Mouse (Mus musculus): ENCODE measurements at regions not wholly inside any gene's neighbourhood (a gene's known extent, or its start where the extent isn't known, plus 50 kb on each side); places are given as distances from the start of the nearest gene placed in this dataset.

GRCm38 (mm10) chr16:30820761-30821160 is 221.2 kb downstream of the Fam43a start:
- Histone ChIP-seq H3K27me3 (ENCODE audit: insufficient read depth, low read length) (no peaks in the 10 kb centered on the region), H3K9me3 (ENCODE audit: low read length) (no peaks in the 10 kb centered on the region), H3K36me3 (replicated peaks; ENCODE audit: insufficient read depth, low read length) (no peaks in the 10 kb centered on the region), H3K27ac (ENCODE audit: low read depth) (peak overlapping the region; percentile 65), H3K9ac (replicated peaks) (no peak overlapping the region; the same call in 1 of the 2 replicates), H3K4me1 (ENCODE audit: insufficient read depth) (peaks cover 11% of the 10 kb centered on the region), H3K4me3 (ENCODE audit: low read depth, low read length) (0 out of 2 replicates have a peak overlapping the region, but pooled peaks have one; percentile 21), H3K4me2 (ENCODE audit: low read depth, low read length) (peak overlapping the region; percentile 58; the same call in 1 of the 2 replicates)
- WGBS (ENCODE audit: insufficient replicate concordance) = 67% methylated on average over 4 of the region's 4 CpGs
- no peak for DNase-seq
- TF ChIP-seq CTCF (IDR thresholded peaks at IDR 0.05; ENCODE audit: low read depth) (no peak), EP300 (IDR thresholded peaks at IDR 0.05; ENCODE audit: low read depth) (no peak)
- no peak for ATAC-seq

GRCm38 (mm10) chr16:30821191-30821910 is 221.8 kb downstream of the Fam43a start:
- DNase-seq = peak; percentile 60
- Histone ChIP-seq H3K27ac (ENCODE audit: low read depth) (peak overlapping the region; percentile 65), H3K4me3 (ENCODE audit: low read depth, low read length) (peak overlapping the region; percentile 21), H3K27me3 (ENCODE audit: insufficient read depth, low read length) (no peaks in the 10 kb centered on the region), H3K9me3 (ENCODE audit: low read length) (no peaks in the 10 kb centered on the region), H3K36me3 (replicated peaks; ENCODE audit: insufficient read depth, low read length) (no peaks in the 10 kb centered on the region), H3K9ac (replicated peaks) (no peak overlapping the region; the same call in 1 of the 2 replicates), H3K4me2 (ENCODE audit: low read depth, low read length) (peak overlapping the region; percentile 58), H3K4me1 (ENCODE audit: insufficient read depth) (peaks cover 14% of the 10 kb centered on the region)
- 10% methylated on average over 17 of the region's 17 CpGs for WGBS (ENCODE audit: insufficient replicate concordance)
- TF ChIP-seq CTCF (IDR thresholded peaks at IDR 0.05; ENCODE audit: low read depth) (no peak), EP300 (IDR thresholded peaks at IDR 0.05; ENCODE audit: low read depth) (no peak)
- peak; percentile 71 for ATAC-seq

- Histone ChIP-seq H3K9me3 (ENCODE audit: low read length) (no peaks in the 10 kb centered on the region), H3K4me3 (ENCODE audit: low read depth, low read length) (no peak overlapping the region), H3K4me2 (ENCODE audit: low read depth, low read length) (0 out of 2 replicates have a peak overlapping the region, but pooled peaks have one; percentile 58), H3K27ac (ENCODE audit: low read depth) (peak overlapping the region; percentile 65; the same call in 1 of the 2 replicates), H3K4me1 (ENCODE audit: insufficient read depth) (peaks cover 16% of the 10 kb centered on the region), H3K36me3 (replicated peaks; ENCODE audit: insufficient read depth, low read length) (no peaks in the 10 kb centered on the region), H3K27me3 (ENCODE audit: insufficient read depth, low read length) (no peaks in the 10 kb centered on the region), H3K9ac (replicated peaks) (no peak overlapping the region)
- TF ChIP-seq EP300 (IDR thresholded peaks at IDR 0.05; ENCODE audit: low read depth) (no peak), CTCF (IDR thresholded peaks at IDR 0.05; ENCODE audit: low read depth) (no peak)
- DNase-seq (no peak), ATAC-seq (no peak)
- WGBS (ENCODE audit: insufficient replicate concordance) = 66% methylated on average over 13 of the region's 13 CpGs
Observed at GRCm38 (mm10) chr16:30821911-30822578, 222.5 kb downstream of the Fam43a start.

DNA sequence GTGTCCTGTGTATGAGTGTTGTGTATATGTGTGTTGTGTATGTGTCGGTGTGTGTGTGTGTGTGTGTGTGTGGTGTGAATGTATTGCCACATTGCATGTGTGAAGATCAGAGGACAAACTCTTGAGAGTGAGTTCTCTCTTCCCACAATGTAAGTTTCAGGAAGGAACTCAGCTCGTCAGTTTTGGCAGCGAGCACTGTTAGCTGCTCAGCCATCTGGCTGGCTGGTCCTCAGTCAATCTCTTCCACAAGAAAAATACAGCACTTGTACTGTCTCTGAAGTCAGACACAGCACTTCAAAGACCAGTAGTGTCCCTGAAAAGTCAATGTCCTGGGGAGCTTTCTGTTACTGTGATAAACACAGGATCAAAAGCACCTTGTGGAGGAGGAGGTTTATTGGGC is 226.6 kb downstream of the Fam43a start:
- Histone ChIP-seq H3K27me3 (ENCODE audit: insufficient read depth, low read length) (no peaks in the 10 kb centered on the region), H3K9me3 (ENCODE audit: low read length) (no peaks in the 10 kb centered on the region), H3K9ac (replicated peaks) (no peak overlapping the region), H3K4me1 (ENCODE audit: insufficient read depth) (peaks cover 23% of the 10 kb centered on the region), H3K27ac (ENCODE audit: low read depth) (no peak overlapping the region), H3K36me3 (replicated peaks; ENCODE audit: insufficient read depth, low read length) (no peaks in the 10 kb centered on the region), H3K4me3 (ENCODE audit: low read depth, low read length) (no peak overlapping the region), H3K4me2 (ENCODE audit: low read depth, low read length) (no peak overlapping the region)
- DNase-seq (no peak), ATAC-seq (no peak)
- WGBS (ENCODE audit: insufficient replicate concordance) = 45% methylated on average over 3 of the region's 3 CpGs
- no peak for TF ChIP-seq CTCF (IDR thresholded peaks at IDR 0.05; ENCODE audit: low read depth)
- TF ChIP-seq EP300 (IDR thresholded peaks at IDR 0.05; ENCODE audit: low read depth) = no peak

GRCm38 (mm10) chr16:30827901-30828608 is 228.5 kb downstream of the Fam43a start:
- DNase-seq = peak; percentile 42

DNA sequence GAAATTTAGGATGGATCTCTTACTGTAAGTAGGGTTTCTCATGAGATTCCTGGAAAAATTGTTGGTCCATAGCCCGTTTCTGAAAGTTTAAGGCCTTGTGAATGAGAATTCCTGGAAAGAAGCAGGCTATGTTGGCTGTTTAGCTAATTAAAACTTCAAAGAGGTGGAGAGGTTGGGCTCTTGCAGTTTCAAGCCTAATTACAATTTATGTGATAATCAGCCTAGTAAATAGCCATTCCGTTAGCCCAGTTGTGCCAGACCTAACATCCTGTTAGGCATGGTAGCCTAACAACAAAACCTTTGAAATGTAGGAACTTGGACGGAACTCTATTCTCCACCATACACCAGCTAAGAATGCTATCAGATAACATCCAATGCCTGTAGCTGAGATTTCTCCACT is 235.0 kb downstream of the Fam43a start:
- TF ChIP-seq EP300 (IDR thresholded peaks at IDR 0.05; ENCODE audit: low read depth) (no peak), CTCF (IDR thresholded peaks at IDR 0.05; ENCODE audit: low read depth) (no peak)
- DNase-seq = no peak
- H3K36me3 ChIP-seq (replicated peaks; ENCODE audit: insufficient read depth, low read length) = no peaks in the 10 kb centered on the region
- no peaks in the 10 kb centered on the region for H3K9me3 ChIP-seq (ENCODE audit: low read length)
- H3K4me1 ChIP-seq (ENCODE audit: insufficient read depth) = no peaks in the 10 kb centered on the region
- H3K27me3 ChIP-seq (ENCODE audit: insufficient read depth, low read length) = no peaks in the 10 kb centered on the region
- ATAC-seq = no peak
- WGBS (ENCODE audit: insufficient replicate concordance) = 74% methylated on average over 3 of the region's 3 CpGs
- H3K4me3 ChIP-seq (ENCODE audit: low read depth, low read length) = no peak overlapping the region
- H3K27ac ChIP-seq (ENCODE audit: low read depth) = no peak overlapping the region
- H3K4me2 ChIP-seq (ENCODE audit: low read depth, low read length) = no peak overlapping the region
- H3K9ac ChIP-seq (replicated peaks) = no peak overlapping the region

More at GRCm38 (mm10) chr16:30827901-30828608, 228.5 kb downstream of the Fam43a start:
- peak; percentile 91 for ATAC-seq
- Histone ChIP-seq H3K4me1 (ENCODE audit: insufficient read depth) (peaks cover 15% of the 10 kb centered on the region), H3K36me3 (replicated peaks; ENCODE audit: insufficient read depth, low read length) (no peaks in the 10 kb centered on the region), H3K27ac (ENCODE audit: low read depth) (peak overlapping the region; percentile 80), H3K9me3 (ENCODE audit: low read length) (no peaks in the 10 kb centered on the region), H3K4me3 (ENCODE audit: low read depth, low read length) (no peak overlapping the region), H3K27me3 (ENCODE audit: insufficient read depth, low read length) (no peaks in the 10 kb centered on the region), H3K4me2 (ENCODE audit: low read depth, low read length) (no peak overlapping the region), H3K9ac (replicated peaks) (no peak overlapping the region)
- WGBS (ENCODE audit: insufficient replicate concordance) = 59% methylated on average over 9 of the region's 9 CpGs
- TF ChIP-seq CTCF (IDR thresholded peaks at IDR 0.05; ENCODE audit: low read depth) (no peak), EP300 (IDR thresholded peaks at IDR 0.05; ENCODE audit: low read depth) (peak; percentile 67)

Data from liver, postnatal 0 days (tissue).